Mouse (Mus musculus) urinary bladder, postnatal 14 days (tissue): ENCODE results near the gene BC025920.

Experiments used
- DNase-seq: peaks from one replicate; pipeline ENCODE4 v3.0.0; 2021; ENCODE audit warnings: low spot score

Gene BC025920

DNA sequence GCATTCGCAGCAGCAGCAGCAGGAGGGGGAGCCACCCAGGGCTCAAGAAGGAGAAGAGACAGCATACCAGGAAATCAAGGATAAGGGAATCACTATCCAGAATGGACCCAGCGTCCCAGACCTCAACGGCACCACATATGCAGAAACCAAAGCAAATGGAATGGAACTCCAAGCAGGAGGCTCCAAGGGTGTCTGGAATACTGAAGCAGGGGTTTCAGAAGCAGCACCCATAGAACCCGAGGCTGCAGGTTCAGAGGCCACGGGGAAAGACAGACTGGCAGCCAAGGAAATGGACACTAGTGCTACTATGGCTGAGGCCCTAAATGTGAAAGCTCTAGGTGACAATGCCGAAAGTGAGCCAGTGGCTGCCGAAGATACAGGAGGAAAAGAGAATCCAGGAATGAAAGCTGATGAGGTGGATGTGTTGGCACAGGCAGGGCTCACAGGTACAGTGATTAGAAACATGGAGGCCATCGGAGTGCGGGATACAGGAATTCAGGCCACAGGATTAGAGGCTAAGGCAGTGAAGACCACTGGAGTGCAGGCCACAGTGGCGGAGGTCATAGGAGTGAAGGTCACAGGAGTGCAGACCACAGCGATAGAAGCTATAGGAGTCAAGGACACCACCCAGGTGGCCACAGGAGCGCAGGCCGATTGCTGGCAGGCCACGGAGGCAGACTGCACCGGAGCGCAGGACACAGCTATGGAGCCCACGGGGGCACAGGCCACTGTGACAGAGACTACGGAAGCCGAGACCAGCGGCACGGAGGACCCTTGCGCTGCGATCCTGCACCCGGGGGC, 36.8 kb downstream of the BC025920 start:
- no peak for DNase-seq

GRCm38 (mm10) chr10:81643449-81644055, 37.5 kb downstream of the BC025920 start:
- peak; percentile 96 for DNase-seq

DNA sequence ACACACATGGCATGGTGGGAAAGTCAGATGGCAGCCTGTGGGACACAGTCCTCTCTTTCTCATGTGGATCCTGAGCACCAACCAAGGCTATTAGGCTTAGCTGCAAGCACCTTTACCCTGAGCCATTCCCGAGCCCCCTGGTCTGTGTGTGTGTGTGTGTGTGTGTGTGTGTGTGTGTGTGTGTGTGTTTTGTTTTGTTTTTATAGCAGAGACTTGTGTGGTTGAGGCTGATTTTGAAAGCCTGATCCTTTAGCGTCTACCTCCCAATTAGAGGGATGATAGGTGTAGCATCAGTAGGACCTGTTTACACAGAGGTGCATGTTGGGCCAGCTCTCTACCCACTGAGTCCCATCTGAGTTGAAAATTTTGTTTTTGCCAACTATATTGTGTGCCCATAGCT, 38.1 kb downstream of the BC025920 start:
- DNase-seq, result no peak

DNA sequence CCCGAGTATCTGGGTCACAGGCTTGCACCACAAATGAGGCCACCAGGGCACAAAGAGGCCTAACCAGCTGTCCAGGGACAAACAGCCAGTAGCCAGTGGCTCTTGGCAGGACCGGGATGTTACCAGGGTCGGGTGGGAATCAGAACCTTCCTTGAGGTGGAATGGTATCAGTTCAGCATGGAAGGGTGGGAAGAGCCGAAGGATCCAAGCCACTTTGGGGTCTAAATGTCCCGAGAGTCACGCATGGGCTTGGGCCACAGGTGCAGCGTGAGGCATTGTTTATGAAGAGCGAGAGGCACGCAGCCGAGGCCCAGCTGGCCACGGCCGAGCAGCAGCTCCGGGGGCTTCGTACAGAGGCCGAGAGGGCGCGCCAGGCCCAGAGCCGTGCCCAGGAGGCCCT, 38.6 kb downstream of the BC025920 start:
- DNase-seq, result no peak

GRCm38 (mm10) chr10:81645391-81645790, 39.3 kb downstream of the BC025920 start:
- DNase-seq, result no peak

- no peak for DNase-seq
Observed at GRCm38 (mm10) chr10:81646015-81646555, 40.0 kb downstream of the BC025920 start.

DNA sequence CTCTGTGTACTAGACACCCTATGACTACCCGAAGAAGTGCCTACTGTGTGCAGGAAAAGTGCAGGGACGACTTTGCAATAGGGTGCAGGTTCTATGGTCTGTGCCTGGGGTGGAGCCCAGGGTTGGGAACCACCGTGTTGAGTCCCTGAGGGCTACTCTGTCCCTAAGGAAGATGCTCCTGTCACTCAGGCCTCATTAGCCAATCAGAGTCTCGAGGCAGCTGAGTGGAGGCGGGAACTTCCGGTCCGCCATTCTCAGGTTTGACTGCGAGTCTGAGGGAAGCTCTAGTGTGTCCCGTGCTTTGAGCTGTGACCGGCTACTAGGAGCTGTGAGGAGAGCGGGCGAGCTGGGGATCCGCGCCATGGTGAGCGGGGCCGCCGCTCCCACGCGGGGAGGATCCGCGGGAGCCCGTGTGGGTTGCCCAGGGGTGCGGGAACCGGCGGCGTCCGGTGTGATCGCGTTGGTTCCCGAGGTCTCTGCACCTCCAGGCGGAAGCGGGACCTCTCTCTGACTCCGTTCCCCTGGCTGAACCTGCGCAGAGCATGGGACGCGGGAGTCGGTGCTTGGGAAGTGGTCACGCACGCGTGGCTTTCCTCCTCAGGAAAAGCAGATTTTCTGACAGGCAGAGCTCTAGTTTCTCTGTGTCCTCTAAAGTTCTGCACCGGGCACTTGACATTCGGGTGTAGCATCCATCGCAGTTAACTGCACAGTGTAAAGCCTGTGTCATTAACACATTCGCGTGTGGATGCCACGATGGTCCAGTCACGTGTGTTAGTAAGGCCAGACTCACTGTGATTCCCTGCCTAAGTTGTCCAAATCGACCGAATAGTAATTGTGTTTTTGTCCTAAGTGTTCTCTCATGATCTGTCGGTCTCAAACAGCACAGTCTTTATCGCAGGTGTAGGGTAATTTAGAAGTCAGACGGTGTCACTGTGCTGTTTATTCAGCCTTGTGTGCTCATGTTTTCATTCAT, 43.0 kb downstream of the BC025920 start, which contains the start of gene Gm10778:
TSS of gene Gm10778 (plus strand) at position 257 of the 973 bp plus-strand sequence.
- peak; percentile 88 for DNase-seq

DNA sequence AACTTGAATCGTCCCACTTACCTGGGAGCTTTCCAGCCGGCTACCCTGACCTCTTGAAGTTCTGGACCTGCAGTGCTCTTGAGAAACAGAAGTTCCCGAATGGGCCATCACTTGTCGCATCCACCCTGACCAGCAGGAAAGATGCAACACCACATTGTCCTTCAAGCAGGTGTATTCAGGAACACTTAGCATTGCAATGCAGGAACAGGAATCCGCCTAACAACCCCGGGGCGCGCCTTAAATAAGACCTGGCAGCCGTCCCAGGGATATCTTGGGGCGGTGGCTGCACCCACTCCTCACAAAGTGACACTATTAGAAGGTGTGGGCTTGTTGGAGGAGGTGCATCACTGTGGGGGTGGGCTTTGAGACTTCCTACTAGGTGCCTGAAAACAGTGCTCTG, 49.1 kb downstream of the BC025920 start:
- no peak for DNase-seq

DNA sequence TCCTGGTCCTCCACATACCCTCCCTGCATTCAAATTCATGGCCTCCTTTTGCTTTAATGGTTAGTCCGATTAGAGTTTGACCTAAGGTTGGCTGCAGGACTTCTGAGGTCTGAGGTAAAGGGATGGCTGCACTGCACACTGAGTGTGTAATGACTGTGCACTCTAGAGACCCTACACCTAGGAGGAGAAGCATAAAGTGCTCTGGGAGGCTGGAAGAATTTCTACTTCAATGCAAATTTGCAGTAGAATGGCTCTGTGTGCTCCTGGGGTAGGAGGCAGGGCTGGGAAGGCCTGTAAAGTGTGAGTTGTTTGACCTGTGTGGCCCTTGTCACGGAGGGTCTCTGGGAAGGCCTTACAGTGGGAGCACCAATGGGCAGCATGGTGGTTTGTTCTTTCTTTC, 50.1 kb downstream of the BC025920 start:
- no peak for DNase-seq
